Mouse (Mus musculus) liver, embryonic 11.5 days (tissue): Measurements from ENCODE around the gene Rpgrip1. TPM values are rescaled to one million over a fixed set of nuclear protein-coding genes. Genes with fewer than 3 reads are reported as not detected.

Experiments used
- ATAC-seq: fragments of 200-750 bp; cut with Nextera tagmentation; replicated peaks from 2 replicates; pipeline ENCODE4 v1.8.0; 2017; ENCODE audit warnings: moderate number of reproducible peaks, mild to moderate bottlenecking, moderate TSS enrichment, moderate library complexity; ENCODE audit not compliant: low FRiP score
- DNase-seq: peaks from one replicate; pipeline ENCODE4 v3.0.0-alpha.2; 2017; ENCODE audit warnings: low spot score
- H3K27ac ChIP-seq: fragments of 300-500 bp; sonication (generic); 2 replicates; pipeline ENCODE4 v1.5.1; 2014; ENCODE audit warnings: mild to moderate bottlenecking, low read depth, low read length, control low read depth
- H3K27me3 ChIP-seq: fragments of 300-500 bp; sonication (generic); replicated peaks from 2 replicates; pipeline ENCODE4 v1.6.1; 2014; ENCODE audit warnings: low read length, mixed read lengths; ENCODE audit not compliant: control insufficient read depth, insufficient read depth
- H3K36me3 ChIP-seq: fragments of 300-500 bp; sonication (generic); 2 replicates; pipeline ENCODE4 v1.6.1; 2014; ENCODE audit warnings: mild to moderate bottlenecking, low read length, moderate library complexity, mixed read lengths; ENCODE audit not compliant: control insufficient read depth, insufficient read depth
- H3K4me1 ChIP-seq: fragments of 300-500 bp; sonication (generic); replicated peaks from 2 replicates; pipeline ENCODE4 v1.6.1; 2014; ENCODE audit warnings: low read length, mixed read lengths; ENCODE audit not compliant: control insufficient read depth, insufficient read depth
- H3K4me2 ChIP-seq: fragments of 300-500 bp; sonication (generic); 2 replicates; pipeline ENCODE4 v1.6.1; 2014; ENCODE audit warnings: mild to moderate bottlenecking, control low read depth, moderate library complexity
- H3K4me3 ChIP-seq: fragments of 300-500 bp; sonication (generic); 2 replicates; pipeline ENCODE4 v1.5.1; 2014; ENCODE audit warnings: low read depth, low read length, control low read depth
- H3K9ac ChIP-seq: fragments of 300-500 bp; sonication (generic); 2 replicates; pipeline ENCODE4 v1.6.1; 2014; ENCODE audit warnings: low read depth, low read length, control low read depth
- H3K9me3 ChIP-seq: fragments of 300-500 bp; sonication (generic); 2 replicates; pipeline ENCODE4 v1.6.1; 2016; ENCODE audit warnings: low read length, inconsistent platforms, mixed read lengths; ENCODE audit not compliant: control insufficient read depth
- WGBS: fragments of 180-500 bp; shearing (Covaris S2); extraction: QIAGEN DNeasy Blood & Tissue Kit; methylation state at CpG from one replicate; pipeline ENCODE4 v1.1.7; 2014; 5-methylcytosine and 5-hydroxymethylcytosine counted together
- polyA plus RNA-seq: library from polyadenylated mRNA; unstranded; fragments of >200 nt; fragmentation: Nextera tagmentation; extraction: Ambion mirVana; gene quantifications from 2 replicates; pipeline ENCODE4 v1.2.1, GENCODE M21; 2014

Gene Rpgrip1
- polyA plus RNA-seq, 1 experiment from 2014 or later: 111 TPM

GRCm38 (mm10) chr14:52106741-52107140, 3.8 kb upstream of the Rpgrip1 start:
- peak overlapping the region; percentile 68; the same call in 1 of the 2 replicates for H3K27ac ChIP-seq
- ATAC-seq (no peak), DNase-seq (no peak)
- H3K9ac ChIP-seq: peak overlapping the region; percentile 43; the same call in 1 of the 2 replicates
- no peaks in the 10 kb centered on the region for H3K36me3 ChIP-seq
- H3K27me3 ChIP-seq: no peaks in the 10 kb centered on the region
- 34% methylated on average over 10 of the region's 10 CpGs for WGBS
- no peaks in the 10 kb centered on the region for H3K9me3 ChIP-seq
- no peak overlapping the region for H3K4me3 ChIP-seq
- H3K4me1 ChIP-seq: peaks cover 10% of the 10 kb centered on the region; the same call in 1 of the 2 replicates
- peak overlapping the region; percentile 46 for H3K4me2 ChIP-seq

- 81% methylated on average over 2 of the region's 2 CpGs for WGBS
- no peak overlapping the region for H3K9ac ChIP-seq
- H3K27ac ChIP-seq: no peak overlapping the region
- no peaks in the 10 kb centered on the region for H3K27me3 ChIP-seq
- H3K4me3 ChIP-seq: no peak overlapping the region
- no peaks in the 10 kb centered on the region for H3K36me3 ChIP-seq
- H3K4me2 ChIP-seq: no peak overlapping the region
- H3K9me3 ChIP-seq: no peaks in the 10 kb centered on the region
- DNase-seq (no peak), ATAC-seq (no peak)
- peaks cover 8% of the 10 kb centered on the region; the same call in 1 of the 2 replicates for H3K4me1 ChIP-seq
Measured at GRCm38 (mm10) chr14:52108025-52108424, 2.5 kb upstream of the Rpgrip1 start.

- DNase-seq: no peak
- H3K9ac ChIP-seq: no peak overlapping the region
- no peaks in the 10 kb centered on the region for H3K9me3 ChIP-seq
- no peak for ATAC-seq
- no peak overlapping the region for H3K27ac ChIP-seq
- no peak overlapping the region for H3K4me3 ChIP-seq
- peaks cover 7% of the 10 kb centered on the region; the same call in 1 of the 2 replicates for H3K4me1 ChIP-seq
- WGBS: 65% methylated on average over 1 of the region's 1 CpGs
- no peak overlapping the region for H3K4me2 ChIP-seq
- H3K27me3 ChIP-seq: no peaks in the 10 kb centered on the region
- H3K36me3 ChIP-seq: no peaks in the 10 kb centered on the region
Measured at GRCm38 (mm10) chr14:52114101-52114500, 3.6 kb downstream of the Rpgrip1 start.

- Histone ChIP-seq H3K9me3 (no peaks in the 10 kb centered on the region), H3K36me3 (no peaks in the 10 kb centered on the region), H3K27ac (no peak overlapping the region), H3K27me3 (no peaks in the 10 kb centered on the region), H3K4me3 (no peak overlapping the region), H3K4me2 (no peak overlapping the region), H3K4me1 (peaks cover 7% of the 10 kb centered on the region; the same call in 1 of the 2 replicates), H3K9ac (no peak overlapping the region)
- 88% methylated on average over 5 of the region's 5 CpGs for WGBS
- ATAC-seq (no peak), DNase-seq (no peak)
Measured at GRCm38 (mm10) chr14:52117241-52117640, 6.7 kb downstream of the Rpgrip1 start.

- 15% methylated on average over 8 of the region's 8 CpGs for WGBS
- ATAC-seq: peak; percentile 71
- Histone ChIP-seq H3K4me1 (peaks cover 7% of the 10 kb centered on the region; the same call in 1 of the 2 replicates), H3K36me3 (no peaks in the 10 kb centered on the region), H3K4me3 (peak overlapping the region; percentile 59), H3K9me3 (no peaks in the 10 kb centered on the region), H3K9ac (peak overlapping the region; percentile 75; the same call in 1 of the 2 replicates), H3K27ac (peak overlapping the region; percentile 45), H3K4me2 (peak overlapping the region; percentile 96), H3K27me3 (no peaks in the 10 kb centered on the region)
- DNase-seq: peak; percentile 61
Measured at GRCm38 (mm10) chr14:52118456-52118822, 7.9 kb downstream of the Rpgrip1 start.

- WGBS: 1% methylated on average over 38 of the region's 38 CpGs
- no peaks in the 10 kb centered on the region for H3K27me3 ChIP-seq
- H3K36me3 ChIP-seq: no peaks in the 10 kb centered on the region
- DNase-seq (peak; percentile 78), ATAC-seq (peak; percentile 81)
- peak overlapping the region; percentile 59 for H3K4me3 ChIP-seq
- H3K4me2 ChIP-seq: peak overlapping the region; percentile 96
- peaks cover 7% of the 10 kb centered on the region; the same call in 1 of the 2 replicates for H3K4me1 ChIP-seq
- H3K9me3 ChIP-seq: no peaks in the 10 kb centered on the region
- peak overlapping the region; percentile 75 for H3K9ac ChIP-seq
- peak overlapping the region; percentile 45 for H3K27ac ChIP-seq
Measured at GRCm38 (mm10) chr14:52118823-52119608, 8.5 kb downstream of the Rpgrip1 start.

GRCm38 (mm10) chr14:52120169-52120568, 9.7 kb downstream of the Rpgrip1 start:
- 47% methylated on average over 7 of the region's 7 CpGs for whole genome bisulfite sequencing
- Histone ChIP-seq H3K9me3 (no peaks in the 10 kb centered on the region), H3K4me3 (peak overlapping the region; percentile 59), H3K4me2 (peak overlapping the region; percentile 96), H3K4me1 (peaks cover 7% of the 10 kb centered on the region; the same call in 1 of the 2 replicates), H3K27me3 (no peaks in the 10 kb centered on the region), H3K9ac (no peak overlapping the region), H3K36me3 (no peaks in the 10 kb centered on the region), H3K27ac (no peak overlapping the region)
- DNase-seq: no peak
- no peak for ATAC-seq

- Histone ChIP-seq H3K4me1 (no peaks in the 10 kb centered on the region), H3K27me3 (no peaks in the 10 kb centered on the region), H3K9me3 (no peaks in the 10 kb centered on the region), H3K9ac (no peak overlapping the region), H3K4me2 (no peak overlapping the region), H3K27ac (no peak overlapping the region), H3K4me3 (no peak overlapping the region), H3K36me3 (no peaks in the 10 kb centered on the region)
- ATAC-seq (no peak), DNase-seq (peak; percentile 66)
- WGBS: 23% methylated on average over 4 of the region's 4 CpGs
Measured at GRCm38 (mm10) chr14:52123918-52124317, 13.4 kb downstream of the Rpgrip1 start.

GRCm38 (mm10) chr14:52124636-52125035, 14.1 kb downstream of the Rpgrip1 start:
- no peak for ATAC-seq
- Histone ChIP-seq H3K9ac (no peak overlapping the region), H3K4me3 (no peak overlapping the region), H3K36me3 (no peaks in the 10 kb centered on the region), H3K27me3 (no peaks in the 10 kb centered on the region), H3K4me2 (no peak overlapping the region), H3K9me3 (no peaks in the 10 kb centered on the region), H3K27ac (no peak overlapping the region), H3K4me1 (no peaks in the 10 kb centered on the region)
- DNase-seq: no peak
- 83% methylated on average over 3 of the region's 3 CpGs for WGBS
